Mouse (Mus musculus): Measurements from ENCODE around the gene Zfp954.

GRCm38 (mm10) chr7:7145991-7146608 lies 24.8 kb upstream of the Zfp954 start:
- no peak for TF ChIP-seq CTCF (IDR thresholded peaks at IDR 0.05; ENCODE audit: low read depth)
- TF ChIP-seq EP300 (IDR thresholded peaks at IDR 0.05; ENCODE audit: low read depth) = no peak

Measured in liver, postnatal 0 days (tissue).